Mouse (Mus musculus) adrenal gland, postnatal 10 days (tissue): ENCODE data around the gene Chmp2b. TPM values are rescaled to one million over a fixed set of nuclear protein-coding genes. Genes with fewer than 3 reads are reported as not detected.
A peak's percentile ranks its signal among the peaks of the same experiment; 100 is the strongest.

Experiments used
- DNase-seq: peaks from one replicate; pipeline ENCODE4 v3.0.0; 2021; ENCODE audit warnings: mixed read lengths
- long read RNA-seq, 2 experiments: library from polyadenylated mRNA; stranded (forward); transcript quantifications; one replicate each; pipeline ENCODE4 v2.0.0; 2021
- total RNA-seq, 2 experiments: library from RNA; stranded (reverse); gene quantifications; 2 replicates each; pipeline ENCODE4 v1.2.3; 2021

The Chmp2b gene
- 10 to 100 TPM; 59.2 to 60.2 TPM for total RNA-seq
- long read RNA-seq, experiment 1, transcript Chmp2b-201 (6 exons, 1,872 nt): major isoform, 62 of 73 reads
- long read RNA-seq, experiment 1, partial matches to known transcripts: 9 of 73 reads
- long read RNA-seq, experiment 1, other reads (novel, unspliced or antisense): 0 of 73 reads
- long read RNA-seq, experiment 2, transcript Chmp2b-201 (6 exons, 1,872 nt): major isoform, 38 of 40 reads
- long read RNA-seq, experiment 2, partial matches to known transcripts: 2 of 40 reads
- long read RNA-seq, experiment 2, other reads (novel, unspliced or antisense): 0 of 40 reads

DNA sequence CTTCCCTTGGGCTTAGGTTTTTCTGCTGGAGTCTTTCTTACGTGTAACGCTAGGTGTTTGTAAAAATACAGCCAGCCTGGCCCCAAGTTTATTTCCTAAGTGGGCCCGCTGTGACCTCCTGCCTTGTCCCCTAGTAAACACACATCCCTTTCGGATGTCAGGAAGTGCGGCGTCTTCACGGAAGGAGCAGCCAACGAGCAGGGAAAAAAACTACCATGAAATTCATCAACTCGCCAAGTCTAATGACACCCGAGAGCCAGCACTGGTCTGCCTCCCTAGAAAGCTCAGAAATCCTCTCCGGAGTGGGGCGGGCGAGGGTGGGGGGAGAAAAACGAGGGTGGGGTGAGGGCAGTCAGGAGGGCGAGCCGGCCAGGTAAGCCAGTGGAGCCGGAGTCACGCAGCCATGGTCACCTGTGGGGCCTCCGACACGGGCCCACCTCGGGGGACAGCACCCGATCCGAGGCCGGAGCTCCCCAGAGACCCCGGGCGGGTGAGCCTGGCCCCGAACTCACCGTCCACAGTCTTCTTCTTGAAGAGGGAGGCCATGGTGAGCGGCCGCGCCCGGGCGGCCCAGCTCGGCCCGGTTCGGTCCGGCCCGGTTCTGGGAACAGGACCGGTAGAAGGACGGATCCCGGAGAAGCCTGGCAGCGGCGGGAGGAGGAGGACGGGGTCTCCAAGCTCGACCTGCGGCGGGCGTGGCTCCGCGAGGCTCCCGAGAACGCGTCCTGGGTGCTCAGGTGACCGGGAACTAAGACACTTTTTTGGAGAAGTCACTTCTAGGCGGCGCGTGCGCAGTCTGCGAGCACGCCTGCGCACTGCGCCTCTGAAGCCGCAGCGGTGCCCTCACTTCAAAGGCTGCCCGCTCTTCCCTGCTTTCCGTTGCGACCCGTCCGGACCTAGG lies at the start of gene Chmp2b:
Gene Chmp2b (minus strand): TSS at position 764 of the 901 bp plus-strand sequence.
- peak; percentile 88 for DNase-seq

GRCm38 (mm10) chr16:65611678-65612077 lies 49.2 kb upstream of the Chmp2b start:
- DNase-seq: no peak

DNA sequence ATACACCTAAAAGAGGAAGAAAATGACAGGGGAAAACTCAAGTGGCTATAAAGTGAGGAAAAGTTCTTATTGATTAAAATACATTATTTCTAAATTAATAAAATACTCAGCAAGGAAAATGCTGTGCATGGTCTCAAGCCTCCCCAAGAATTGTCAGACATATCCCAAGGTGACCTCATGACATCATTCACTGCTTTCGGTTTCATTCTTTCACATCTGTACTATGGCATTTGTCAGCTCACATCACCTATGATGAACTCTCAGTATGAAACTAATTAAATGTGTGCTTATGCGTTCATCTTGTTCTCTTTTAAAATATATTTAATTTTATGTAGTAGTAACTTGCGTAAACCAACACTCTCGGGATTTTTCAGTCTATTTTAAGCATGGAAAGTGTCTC lies 38.3 kb upstream of the Chmp2b start:
- no peak for DNase-seq

GRCm38 (mm10) chr16:65586111-65586865 lies 23.8 kb upstream of the Chmp2b start:
- no peak for DNase-seq

DNA sequence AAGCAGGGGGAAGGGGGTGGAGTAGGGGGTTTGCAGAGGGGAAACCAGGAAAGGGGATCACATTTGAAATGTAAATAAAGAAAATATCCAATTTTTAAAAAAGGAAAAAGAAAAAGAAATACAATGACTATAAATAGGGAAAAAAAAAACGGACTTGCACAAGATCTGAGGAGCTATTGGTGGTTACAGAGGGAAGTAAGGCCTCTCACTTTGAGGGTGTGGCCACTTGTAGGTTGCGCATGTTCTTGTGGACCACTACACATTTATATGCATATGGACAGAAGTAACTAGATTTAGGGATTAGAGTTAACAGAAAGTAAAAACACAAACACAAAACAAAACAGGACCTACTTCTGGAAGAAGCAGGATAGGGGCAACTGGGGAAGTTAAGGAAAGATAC lies 23.2 kb upstream of the Chmp2b start:
- no peak for DNase-seq

GRCm38 (mm10) chr16:65577298-65578029 lies 14.9 kb upstream of the Chmp2b start:
- DNase-seq: no peak

GRCm38 (mm10) chr16:65568853-65569252 lies 6.3 kb upstream of the Chmp2b start:
- DNase-seq: no peak

DNA sequence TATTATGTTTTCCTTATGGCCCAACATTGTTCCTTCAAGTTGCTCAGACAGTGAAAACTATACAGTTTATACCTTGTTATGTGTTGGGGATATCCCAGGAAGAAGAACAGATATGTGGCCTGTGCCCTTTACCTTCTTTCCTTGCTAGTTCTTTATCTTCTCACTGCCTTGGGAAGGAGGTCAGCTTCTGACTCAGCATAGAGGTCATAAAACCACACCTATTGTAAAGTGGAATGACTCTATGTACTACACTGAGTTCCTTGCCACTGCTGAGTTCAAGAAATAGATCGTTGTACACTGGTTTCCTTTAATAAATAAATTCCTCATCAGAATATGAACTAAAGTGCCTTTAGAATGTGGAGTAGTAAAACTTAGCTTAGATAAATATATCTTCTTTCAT lies 2.4 kb upstream of the Chmp2b start:
- no peak for DNase-seq

- DNase-seq: no peak
Measured at GRCm38 (mm10) chr16:65564306-65564705, 1.8 kb upstream of the Chmp2b start.

- no peak for DNase-seq
Measured at GRCm38 (mm10) chr16:65562864-65563206, 309 bp upstream of the Chmp2b start.

DNA sequence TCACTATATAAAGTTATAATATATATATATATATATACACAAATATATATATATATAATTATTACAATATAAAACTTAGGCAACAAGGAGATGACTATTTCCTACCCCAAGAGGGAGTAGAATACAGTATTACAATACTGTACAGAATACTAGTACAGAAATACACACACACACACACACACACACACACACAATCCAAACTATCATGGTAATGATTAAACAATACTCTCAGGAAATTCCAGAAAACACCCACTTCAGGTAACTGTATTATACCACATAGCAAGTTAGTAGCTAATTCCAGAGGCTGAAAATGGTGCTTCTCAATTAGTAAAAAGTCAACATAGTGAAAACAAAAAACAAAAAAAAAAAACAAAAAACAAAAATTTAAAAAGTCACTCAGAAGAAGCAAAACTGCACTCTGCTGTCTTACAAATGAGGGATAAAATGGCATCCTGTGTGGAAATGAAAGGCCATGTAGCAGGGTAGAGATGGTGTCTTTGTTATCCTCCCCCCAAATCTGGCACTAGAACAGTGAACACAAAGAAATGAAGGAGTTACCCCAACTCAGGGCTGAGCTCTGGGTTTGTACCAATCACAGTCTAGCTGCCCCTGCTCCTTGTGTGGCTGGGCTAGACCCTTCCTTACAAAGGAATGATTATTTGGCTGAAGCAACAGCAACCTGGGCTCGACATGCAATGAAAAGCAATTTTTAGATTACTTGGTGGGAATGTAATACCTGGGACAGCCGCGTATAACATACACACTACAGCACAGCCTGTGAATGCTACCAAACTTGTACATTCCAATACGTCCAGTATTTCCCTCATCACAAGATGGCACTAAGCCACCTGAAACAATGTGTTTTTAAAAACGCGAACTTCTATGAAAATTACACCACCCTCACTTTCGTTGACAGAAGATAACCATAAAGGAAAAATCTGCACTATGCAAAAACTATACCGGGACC lies 1.2 kb downstream of the Chmp2b start:
- no peak for DNase-seq

DNA sequence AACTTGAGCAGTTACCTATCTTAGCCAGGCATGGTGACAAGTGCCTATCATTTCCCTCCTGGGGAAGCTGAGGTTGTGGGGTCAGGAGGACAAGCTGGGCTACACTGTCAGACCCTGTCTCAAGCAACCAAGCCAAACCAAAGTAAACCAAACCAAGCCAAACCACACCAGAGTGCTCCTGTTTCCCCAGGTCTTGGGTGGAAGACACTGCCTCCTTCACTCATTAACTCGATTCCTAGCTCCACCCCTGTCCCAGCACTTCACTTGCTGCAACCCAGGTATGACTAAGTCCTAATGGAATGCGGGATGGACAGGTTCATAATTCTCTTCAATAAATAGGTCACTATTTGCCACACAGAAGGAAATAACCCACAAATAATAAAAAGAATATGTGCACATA lies 2.9 kb downstream of the Chmp2b start:
- DNase-seq: no peak

GRCm38 (mm10) chr16:65557369-65557768 lies 5.2 kb downstream of the Chmp2b start:
- no peak for DNase-seq

- no peak for DNase-seq
Measured at GRCm38 (mm10) chr16:65554267-65554666, 8.3 kb downstream of the Chmp2b start.

DNA sequence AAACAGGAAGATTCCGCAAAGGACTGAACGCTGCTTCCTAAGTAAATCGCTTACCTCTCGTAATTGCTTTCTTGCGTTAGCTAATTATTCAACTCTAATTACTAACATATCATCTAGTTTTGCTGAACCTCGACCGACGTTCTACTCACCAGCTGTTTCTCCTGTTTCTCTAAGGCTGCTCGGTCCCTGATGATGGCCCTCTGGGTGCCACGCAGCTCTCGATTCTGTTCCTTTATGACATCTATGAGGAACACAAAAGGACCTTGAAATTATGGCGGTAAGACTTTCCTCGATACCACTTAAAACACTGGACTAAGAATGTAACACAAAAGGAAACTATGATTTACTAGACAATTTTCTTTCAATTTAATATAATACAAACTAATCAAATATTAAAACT lies 11.7 kb downstream of the Chmp2b start:
- DNase-seq: no peak

GRCm38 (mm10) chr16:65548960-65549359 lies 13.6 kb downstream of the Chmp2b start:
- DNase-seq: no peak

GRCm38 (mm10) chr16:65543676-65544293 lies 18.7 kb downstream of the Chmp2b start:
- DNase-seq: no peak

- peak; percentile 50 for DNase-seq
Measured at GRCm38 (mm10) chr16:65533315-65533999, 29.1 kb downstream of the Chmp2b start.

DNA sequence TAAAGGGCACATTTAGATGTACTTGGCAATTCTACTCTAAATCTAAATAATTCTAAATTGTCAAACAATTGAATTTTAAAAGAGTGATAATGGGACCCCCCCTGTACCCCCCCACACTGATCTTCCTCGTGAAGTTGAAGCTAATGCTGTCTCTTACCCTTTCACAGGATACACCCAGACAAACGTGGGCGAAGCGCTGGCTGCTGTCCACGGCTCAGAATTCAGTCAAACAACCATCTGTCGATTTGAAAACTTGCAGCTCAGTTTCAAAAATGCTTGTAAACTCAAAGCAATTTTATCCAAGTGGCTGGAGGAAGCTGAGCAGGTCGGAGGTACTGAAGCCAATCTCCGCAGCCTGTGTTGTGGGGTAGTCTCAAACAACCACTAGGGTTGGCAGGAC lies 30.9 kb downstream of the Chmp2b start:
- DNase-seq: no peak

- DNase-seq: no peak
Measured at GRCm38 (mm10) chr16:65529589-65529988, 32.9 kb downstream of the Chmp2b start.
